ENCODE assay signal across 13 mouse cellular contexts in the genomic region with DNA sequence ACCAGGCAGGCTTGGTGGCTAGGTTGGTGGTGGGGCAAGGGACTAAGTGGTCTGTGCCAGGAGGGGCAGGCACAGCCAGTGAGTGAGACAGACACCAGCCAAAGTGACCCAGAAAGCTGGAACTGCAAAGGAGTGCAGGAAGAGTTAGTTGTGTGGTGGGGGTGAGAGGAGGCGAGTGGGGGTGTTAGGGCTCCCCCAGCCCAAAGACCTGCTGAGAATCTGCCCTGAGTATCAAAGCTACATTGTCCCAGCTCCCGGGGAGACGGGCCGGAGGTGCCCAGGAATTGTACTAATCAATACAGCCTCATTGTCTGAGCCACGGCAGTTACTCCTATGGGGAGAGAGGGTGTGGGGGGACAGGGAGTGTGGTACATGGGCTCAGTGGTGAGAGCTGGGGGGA. TPM values are rescaled to one million over a fixed set of nuclear protein-coding genes. Genes with fewer than 3 reads are reported as not detected.
A peak's percentile ranks its signal among the peaks of the same experiment; 100 is the strongest.
DNase-seq lines count a peak whose midpoint lies in the region; ATAC-seq lines count a peak whose summit lies in the region.
"Had no signal": no experiment of that assay in that cellular context is flagged by ENCODE, and none has a peak within 500 bp of the region (broad histone marks: within the 10 kb centered on the region; RNA-seq: fewer than 3 reads in every experiment).

No protein-coding gene starts in this region.

- peak overlapping the region; percentile 20 for H3K4me3 ChIP-seq in hindbrain, embryonic 10.5 days
- no peak overlapping the region for H3K4me3 ChIP-seq in midbrain, embryonic 11.5 days (ENCODE audit: low read depth, low read length)
- H3K4me3 ChIP-seq in neural tube, embryonic 15.5 days (replicated peaks) = 0 out of 2 replicates have a peak overlapping the region, but pooled peaks have one; percentile 1
- H3K4me3 ChIP-seq in kidney, embryonic 15.5 days (replicated peaks) = no peak overlapping the region
- H3K4me3 ChIP-seq: embryonic facial prominence, embryonic 10.5 days had no signal

- peaks cover 48% of the 10 kb centered on the region for H3K4me1 ChIP-seq in hindbrain, embryonic 10.5 days (replicated peaks)
- H3K4me1 ChIP-seq in midbrain, embryonic 11.5 days (ENCODE audit: control insufficient read depth, insufficient read depth, low read length) = peaks cover 13% of the 10 kb centered on the region
- H3K4me1 ChIP-seq in neural tube, embryonic 15.5 days = peaks cover 32% of the 10 kb centered on the region
- peaks cover 7% of the 10 kb centered on the region for H3K4me1 ChIP-seq in kidney, embryonic 15.5 days

- H3K4me2 ChIP-seq in midbrain, embryonic 11.5 days = no peak overlapping the region
- peak overlapping the region; percentile 29 for H3K4me2 ChIP-seq in neural tube, embryonic 15.5 days
- no peak overlapping the region for H3K4me2 ChIP-seq in kidney, embryonic 15.5 days
- H3K4me2 ChIP-seq: liver, embryonic 11.5 days had no signal

- peak overlapping the region; percentile 79 for H3K27ac ChIP-seq in hindbrain, embryonic 10.5 days
- H3K27ac ChIP-seq in midbrain, embryonic 11.5 days (ENCODE audit: low read depth, low read length) = no peak overlapping the region
- H3K27ac ChIP-seq in neural tube, embryonic 15.5 days (replicated peaks) = peak overlapping the region; percentile 69
- no peak overlapping the region for H3K27ac ChIP-seq in kidney, embryonic 15.5 days
- H3K27ac ChIP-seq: embryonic facial prominence, embryonic 10.5 days had no signal

- H3K9ac ChIP-seq in midbrain, embryonic 11.5 days (ENCODE audit: low read length) = 0 out of 2 replicates have a peak overlapping the region, but pooled peaks have one; percentile 34
- H3K9ac ChIP-seq in neural tube, embryonic 15.5 days (replicated peaks) = no peak overlapping the region
- H3K9ac ChIP-seq in kidney, embryonic 15.5 days = no peak overlapping the region

- DNase-seq in left cerebral cortex, postnatal 4 days = peak; percentile 33
- no peak for DNase-seq in left cerebral cortex, postnatal 10 days (ENCODE audit: extremely low spot score in 1 of 2, low spot score in 2 of 2)
- no peak for DNase-seq in hindbrain, embryonic 10.5 days (ENCODE audit: low spot score)
- no peak for DNase-seq in midbrain, embryonic 11.5 days (ENCODE audit: low spot score, missing footprints)
- no peak for DNase-seq in cerebellum, adult 8-10 months
- no peak for DNase-seq in urinary bladder, postnatal 10 days (ENCODE audit: low spot score)
- DNase-seq: kidney, postnatal 4 days had no signal

- intact Hi-C loops in left cerebral cortex, postnatal 4 days (cut with DNase I) = no loop called here
- intact Hi-C loops in left cerebral cortex, postnatal 10 days (cut with DNase I) = no loop called here

- no peaks in the 10 kb centered on the region for H3K27me3 ChIP-seq in hindbrain, embryonic 10.5 days (ENCODE audit: insufficient read depth, poor library complexity, severe bottlenecking)
- H3K27me3 ChIP-seq in midbrain, embryonic 11.5 days (ENCODE audit: control insufficient read depth, insufficient read depth, low read length) = no peaks in the 10 kb centered on the region
- H3K27me3 ChIP-seq in neural tube, embryonic 15.5 days (replicated peaks) = no peaks in the 10 kb centered on the region
- no peaks in the 10 kb centered on the region for H3K27me3 ChIP-seq in kidney, embryonic 15.5 days

- no peaks in the 10 kb centered on the region for H3K36me3 ChIP-seq in hindbrain, embryonic 10.5 days
- H3K36me3 ChIP-seq in midbrain, embryonic 11.5 days (ENCODE audit: control insufficient read depth, insufficient read depth, low read length) = no peaks in the 10 kb centered on the region
- H3K36me3 ChIP-seq in neural tube, embryonic 15.5 days = peaks cover 5% of the 10 kb centered on the region
- H3K36me3 ChIP-seq in kidney, embryonic 15.5 days = no peaks in the 10 kb centered on the region; the same call in 1 of the 2 replicates

- peak; percentile 66 for ATAC-seq in midbrain, embryonic 11.5 days (ENCODE audit: low FRiP score)
- peak; percentile 73 for ATAC-seq in neural tube, embryonic 15.5 days (ENCODE audit: low FRiP score)
- ATAC-seq in kidney, embryonic 15.5 days (replicated peaks; ENCODE audit: low FRiP score) = no peak
- ATAC-seq: CD4-positive, CD25-positive, alpha-beta regulatory T cell, adult 4 months; intestine, postnatal 0 days had no signal

- H3K9me3 ChIP-seq in hindbrain, embryonic 10.5 days = no peaks in the 10 kb centered on the region
- no peaks in the 10 kb centered on the region for H3K9me3 ChIP-seq in midbrain, embryonic 11.5 days (ENCODE audit: control insufficient read depth, low read length)
- H3K9me3 ChIP-seq in neural tube, embryonic 15.5 days (replicated peaks) = no peaks in the 10 kb centered on the region
- H3K9me3 ChIP-seq in kidney, embryonic 15.5 days (replicated peaks) = no peaks in the 10 kb centered on the region
- H3K9me3 ChIP-seq: embryonic facial prominence, embryonic 10.5 days had no signal

- WGBS in hindbrain, embryonic 10.5 days = 22% methylated on average over 5 of the region's 5 CpGs
- WGBS in midbrain, embryonic 11.5 days = 23% methylated on average over 5 of the region's 5 CpGs
- 22% methylated on average over 5 of the region's 5 CpGs for WGBS in neural tube, embryonic 15.5 days
- WGBS in kidney, embryonic 15.5 days = 65% methylated on average over 5 of the region's 5 CpGs

RNA-seq across cellular contexts. Expression of a gene that starts 15.2 kb away (rescaled TPM):
- total RNA-seq in left cerebral cortex, postnatal 4 days (2021) = 10 to 100 TPM; 33.4 to 34.1 TPM
- total RNA-seq in left cerebral cortex, postnatal 10 days (2021) = 10 to 100 TPM; 40.6 to 44.6 TPM
- 7.2 and 7.3 TPM in 2 replicates for polyA plus RNA-seq in hindbrain, embryonic 10.5 days (2016; fragmentation: Nextera tagmentation; extraction: Ambion mirVana)
- polyA plus RNA-seq in midbrain, embryonic 11.5 days (2014; fragmentation: Nextera tagmentation; extraction: Ambion mirVana) = 4.6 and 6.3 TPM in 2 replicates
- 51.5 and 52.5 TPM in 2 replicates for polyA plus RNA-seq in neural tube, embryonic 15.5 days (2015; fragmentation: Nextera tagmentation; extraction: Ambion mirVana)
- 9.4 and 15.2 TPM in 2 replicates for polyA plus RNA-seq in kidney, embryonic 15.5 days (2015; fragmentation: Nextera tagmentation; extraction: Ambion mirVana)

RNA-seq across cellular contexts. Expression of a gene that starts 22.9 kb away (rescaled TPM):
- 1 to 10 TPM; 6.0 to 8.2 TPM for total RNA-seq in left cerebral cortex, postnatal 4 days (2021)
- total RNA-seq in left cerebral cortex, postnatal 10 days (2021) = 1 to 10 TPM; 3.1 to 3.3 TPM
- 2.0 and 2.4 TPM in 2 replicates for polyA plus RNA-seq in hindbrain, embryonic 10.5 days (2016; fragmentation: Nextera tagmentation; extraction: Ambion mirVana)
- polyA plus RNA-seq in midbrain, embryonic 11.5 days (2014; fragmentation: Nextera tagmentation; extraction: Ambion mirVana) = 0.76 and 1.4 TPM in 2 replicates
- polyA plus RNA-seq in neural tube, embryonic 15.5 days (2015; fragmentation: Nextera tagmentation; extraction: Ambion mirVana) = 1.4 and 1.6 TPM in 2 replicates
- polyA plus RNA-seq in kidney, embryonic 15.5 days (2015; fragmentation: Nextera tagmentation; extraction: Ambion mirVana) = 0.89 and 1.8 TPM in 2 replicates
- polyA plus RNA-seq: CD4-positive, CD25-positive, alpha-beta regulatory T cell, adult 4 months had no signal

RNA-seq across cellular contexts. Expression of a gene that starts 33.8 kb away (rescaled TPM):
- total RNA-seq in left cerebral cortex, postnatal 4 days (2021) = 100 to 1,000 TPM; 168 to 172 TPM
- total RNA-seq in left cerebral cortex, postnatal 10 days (2021) = 100 to 1,000 TPM; 165 to 170 TPM
- polyA plus RNA-seq in hindbrain, embryonic 10.5 days (2016; fragmentation: Nextera tagmentation; extraction: Ambion mirVana) = 22.7 and 31.7 TPM in 2 replicates
- polyA plus RNA-seq in midbrain, embryonic 11.5 days (2014; fragmentation: Nextera tagmentation; extraction: Ambion mirVana) = 26.8 and 29.1 TPM in 2 replicates
- 49.6 and 58.6 TPM in 2 replicates for polyA plus RNA-seq in neural tube, embryonic 15.5 days (2015; fragmentation: Nextera tagmentation; extraction: Ambion mirVana)
- polyA plus RNA-seq in kidney, embryonic 15.5 days (2015; fragmentation: Nextera tagmentation; extraction: Ambion mirVana) = 17.7 and 19.8 TPM in 2 replicates
- polyA plus RNA-seq: CD4-positive, CD25-positive, alpha-beta regulatory T cell, adult 4 months had no signal

RNA-seq across cellular contexts. Expression of a gene that starts 37.6 kb away (rescaled TPM):
- total RNA-seq in left cerebral cortex, postnatal 4 days (2021) = 100 to 1,000 TPM; 306 to 331 TPM
- 100 to 1,000 TPM; 464 to 465 TPM for total RNA-seq in left cerebral cortex, postnatal 10 days (2021)
- polyA plus RNA-seq in hindbrain, embryonic 10.5 days (2016; fragmentation: Nextera tagmentation; extraction: Ambion mirVana) = 208 and 263 TPM in 2 replicates
- polyA plus RNA-seq in midbrain, embryonic 11.5 days (2014; fragmentation: Nextera tagmentation; extraction: Ambion mirVana) = 214 and 216 TPM in 2 replicates
- polyA plus RNA-seq in neural tube, embryonic 15.5 days (2015; fragmentation: Nextera tagmentation; extraction: Ambion mirVana) = 544 and 626 TPM in 2 replicates
- 212 and 221 TPM in 2 replicates for polyA plus RNA-seq in kidney, embryonic 15.5 days (2015; fragmentation: Nextera tagmentation; extraction: Ambion mirVana)

RNA-seq across cellular contexts. Expression of a gene that starts 42.3 kb away (rescaled TPM):
- 10 to 100 TPM; 12.9 to 15.1 TPM for total RNA-seq in left cerebral cortex, postnatal 4 days (2021)
- total RNA-seq in left cerebral cortex, postnatal 10 days (2021) = 10 to 100 TPM in 1 of 2 experiments, 1 to 10 TPM in 1; 8.0 to 10.1 TPM
- 27.1 and 27.5 TPM in 2 replicates for polyA plus RNA-seq in hindbrain, embryonic 10.5 days (2016; fragmentation: Nextera tagmentation; extraction: Ambion mirVana)
- polyA plus RNA-seq in midbrain, embryonic 11.5 days (2014; fragmentation: Nextera tagmentation; extraction: Ambion mirVana) = 23.9 and 27.7 TPM in 2 replicates
- polyA plus RNA-seq in neural tube, embryonic 15.5 days (2015; fragmentation: Nextera tagmentation; extraction: Ambion mirVana) = 21.3 and 21.8 TPM in 2 replicates
- polyA plus RNA-seq in kidney, embryonic 15.5 days (2015; fragmentation: Nextera tagmentation; extraction: Ambion mirVana) = 21.2 and 22.2 TPM in 2 replicates

Comparison
In these comparisons a context has a peak if more than half of its experiments do, and no peak if none do; other contexts are left out.
1. H3K27ac ChIP-seq: peak in hindbrain, embryonic 10.5 days (single experiment) and neural tube, embryonic 15.5 days (single experiment); none in midbrain, embryonic 11.5 days (single experiment) and kidney, embryonic 15.5 days (single experiment).
2. H3K4me3 ChIP-seq: peak in hindbrain, embryonic 10.5 days (single experiment) and neural tube, embryonic 15.5 days (single experiment); none in midbrain, embryonic 11.5 days (single experiment) and kidney, embryonic 15.5 days (single experiment).